Mouse (Mus musculus) brain, adult 2 months (tissue): ENCODE results near the gene 6030408B16Rik.

ENCODE experiments used
- DNase-seq: peaks from one replicate; pipeline ENCODE4 v3.0.0; 2011; ENCODE audit warnings: low read depth, low spot score

Gene 6030408B16Rik

GRCm38 (mm10) chr15:101267053-101268032, 25.7 kb upstream of the 6030408B16Rik start:
- DNase-seq: peak; percentile 35

- DNase-seq: no peak
Observed at GRCm38 (mm10) chr15:101270101-101270820, 22.8 kb upstream of the 6030408B16Rik start.

- DNase-seq: peak; percentile 61
Observed at GRCm38 (mm10) chr15:101271107-101271506, 21.9 kb upstream of the 6030408B16Rik start.

- DNase-seq: peak; percentile 90
Observed at GRCm38 (mm10) chr15:101271513-101271912, 21.5 kb upstream of the 6030408B16Rik start.

- no peak for DNase-seq
Observed at GRCm38 (mm10) chr15:101274380-101274779, 18.6 kb upstream of the 6030408B16Rik start.

- DNase-seq: peak; percentile 89
Observed at GRCm38 (mm10) chr15:101277351-101277899, 15.6 kb upstream of the 6030408B16Rik start.

GRCm38 (mm10) chr15:101278589-101278988, 14.4 kb upstream of the 6030408B16Rik start:
- no peak for DNase-seq

GRCm38 (mm10) chr15:101279430-101279999, 13.5 kb upstream of the 6030408B16Rik start:
- DNase-seq: no peak

GRCm38 (mm10) chr15:101282471-101282870, 10.5 kb upstream of the 6030408B16Rik start:
- DNase-seq: no peak

- DNase-seq: peak; percentile 91
Observed at GRCm38 (mm10) chr15:101283183-101283910, 9.7 kb upstream of the 6030408B16Rik start.

- DNase-seq: peak; percentile 97
Observed at GRCm38 (mm10) chr15:101283911-101284750, 8.9 kb upstream of the 6030408B16Rik start, which contains the start of gene Atg101. TSS of gene Atg101 (plus strand) at chr15:101284272.

- DNase-seq: no peak
Observed at GRCm38 (mm10) chr15:101286129-101286770, 6.8 kb upstream of the 6030408B16Rik start.

- no peak for DNase-seq
Observed at GRCm38 (mm10) chr15:101287361-101287760, 5.7 kb upstream of the 6030408B16Rik start.

- no peak for DNase-seq
Observed at GRCm38 (mm10) chr15:101290354-101290753, 2.7 kb upstream of the 6030408B16Rik start.

GRCm38 (mm10) chr15:101292012-101292411, 1.0 kb upstream of the 6030408B16Rik start:
- DNase-seq: no peak

GRCm38 (mm10) chr15:101294028-101294894, 1.2 kb downstream of the 6030408B16Rik start:
- DNase-seq: peak; percentile 48

GRCm38 (mm10) chr15:101295106-101295505, 2.1 kb downstream of the 6030408B16Rik start:
- no peak for DNase-seq

- DNase-seq: no peak
Observed at GRCm38 (mm10) chr15:101295616-101296015, 2.6 kb downstream of the 6030408B16Rik start.
